Mouse (Mus musculus) small intestine, adult 2 months (tissue): Measurements from ENCODE around the gene Tpcn2. TPM values are rescaled to one million over a fixed set of nuclear protein-coding genes. Genes with fewer than 3 reads are reported as not detected.

Experiments used
- H3K27ac ChIP-seq: fragments of 200-500 bp; 2 replicates; pipeline ENCODE4 v1.5.1; 2012; ENCODE audit warnings: low read depth, low read length, control low read depth, inconsistent platforms; ENCODE audit not compliant: insufficient read depth
- H3K27me3 ChIP-seq: fragments of 200-500 bp; 2 replicates; pipeline ENCODE4 v1.6.1; 2012; ENCODE audit warnings: mild to moderate bottlenecking, moderate library complexity, low read length, inconsistent platforms; ENCODE audit not compliant: control insufficient read depth, insufficient read depth
- H3K36me3 ChIP-seq: fragments of 200-500 bp; 2 replicates; pipeline ENCODE4 v1.6.1; 2012; ENCODE audit warnings: mild to moderate bottlenecking, low read length, control low read depth, inconsistent platforms; ENCODE audit not compliant: control insufficient read depth, insufficient read depth
- H3K4me1 ChIP-seq: fragments of 200-500 bp; 2 replicates; pipeline ENCODE4 v1.6.1; 2012; ENCODE audit warnings: low read length, inconsistent platforms, mixed read lengths; ENCODE audit not compliant: control insufficient read depth, insufficient read depth, insufficient read length
- H3K4me3 ChIP-seq: fragments of 200-500 bp; 2 replicates; pipeline ENCODE4 v1.5.1; 2012; ENCODE audit warnings: low read depth, mild to moderate bottlenecking, control low read depth, inconsistent platforms, low read length, moderate library complexity
- CTCF ChIP-seq: fragments of 200-500 bp; IDR thresholded peaks from 2 replicates; pipeline ENCODE4 v1.5.1; 2012; ENCODE audit warnings: low read depth, mild to moderate bottlenecking, control low read depth, inconsistent platforms, low read length, moderate library complexity, mixed read lengths; ENCODE audit not compliant: insufficient replicate concordance, insufficient read length; ENCODE audit errors: extremely low read depth
- POLR2A ChIP-seq: fragments of 200-500 bp; IDR thresholded peaks from 2 replicates; pipeline ENCODE4 v1.6.1; 2012; ENCODE audit warnings: low read depth, mild to moderate bottlenecking, control low read depth, inconsistent platforms, low read length, moderate library complexity
- WGBS: fragments of 180-500 bp; shearing (Covaris S2); methylation state at CpG from one replicate; pipeline ENCODE4 v1.1.7; 2018; 5-methylcytosine and 5-hydroxymethylcytosine counted together
- polyA plus RNA-seq: library from polyadenylated mRNA; depleted of rRNA; stranded (reverse); fragments of >200 nt; gene quantifications from 2 replicates; pipeline ENCODE4 v1.2.3, GENCODE M21; 2012

Gene Tpcn2
- polyA plus RNA-seq, 1 experiment = 8.5 TPM

DNA sequence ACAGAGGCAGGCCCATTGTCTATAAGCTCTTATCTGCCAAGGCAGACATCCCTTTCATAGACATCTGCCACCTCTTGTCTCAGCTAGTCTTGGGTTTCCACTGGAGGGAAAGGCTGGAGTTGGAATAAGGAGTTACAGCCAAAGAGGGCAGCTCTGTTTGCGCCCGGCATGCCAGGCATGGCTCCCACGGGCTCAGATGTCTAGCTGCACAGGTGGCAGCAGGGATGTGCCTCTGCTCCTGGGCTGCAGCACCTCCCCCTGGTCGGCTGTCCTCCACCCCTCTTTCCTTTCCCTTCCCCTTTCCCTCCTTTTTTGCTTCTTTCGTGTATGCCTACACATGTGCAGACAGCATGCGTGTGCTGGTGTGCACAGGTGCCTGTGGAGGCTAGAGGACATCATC lies 91.0 kb downstream of the Tpcn2 start:
- Histone ChIP-seq H3K4me1 (no peaks in the 10 kb centered on the region), H3K4me3 (no peak overlapping the region), H3K36me3 (no peaks in the 10 kb centered on the region), H3K27me3 (no peaks in the 10 kb centered on the region), H3K27ac (no peak overlapping the region)
- TF ChIP-seq CTCF = no peak
- no peak for TF ChIP-seq POLR2A
- WGBS = 76% methylated on average over 6 of the region's 6 CpGs

DNA sequence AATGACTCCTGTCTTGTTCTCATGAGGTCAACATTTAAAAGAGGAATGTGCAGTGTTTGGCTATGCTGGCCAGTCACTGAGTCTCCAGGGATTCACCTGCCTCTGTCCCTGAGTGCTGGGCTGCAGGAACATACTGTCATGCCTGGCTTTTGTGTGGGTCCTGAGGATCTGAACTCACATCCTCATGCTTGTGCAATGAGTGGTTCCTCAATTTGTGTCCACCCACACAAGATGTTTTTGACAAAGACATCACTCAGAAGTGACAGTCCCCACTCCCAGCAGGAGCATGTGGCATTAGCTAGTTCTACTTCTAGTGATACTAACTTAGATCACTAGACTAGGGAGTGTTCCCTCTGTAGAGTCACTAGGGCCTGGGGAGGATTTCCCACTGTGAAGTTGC lies 93.3 kb downstream of the Tpcn2 start:
- H3K27me3 ChIP-seq = no peaks in the 10 kb centered on the region
- no peak for TF ChIP-seq CTCF
- no peak for TF ChIP-seq POLR2A
- no peaks in the 10 kb centered on the region for H3K36me3 ChIP-seq
- no peaks in the 10 kb centered on the region for H3K4me1 ChIP-seq
- H3K4me3 ChIP-seq = no peak overlapping the region
- H3K27ac ChIP-seq = no peak overlapping the region

DNA sequence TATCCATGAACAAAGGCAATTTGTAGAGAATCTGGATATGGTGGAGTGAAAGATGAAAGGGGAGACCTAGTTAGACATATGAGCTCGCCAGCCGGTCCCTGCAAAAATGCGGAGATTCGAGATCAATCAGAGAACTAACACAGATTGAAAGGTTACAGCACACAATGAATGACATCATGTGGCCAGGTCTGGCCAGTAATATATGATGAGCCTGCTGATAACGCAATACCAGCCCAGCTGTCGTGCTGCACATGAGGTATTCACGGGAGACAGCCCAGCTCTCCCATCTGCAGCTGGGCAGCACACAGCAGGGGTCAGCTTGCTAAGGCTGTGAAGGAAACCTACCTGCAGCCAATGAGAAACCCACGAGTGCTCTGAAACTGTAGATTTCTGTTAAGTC lies 94.5 kb downstream of the Tpcn2 start:
- no peaks in the 10 kb centered on the region for H3K27me3 ChIP-seq
- no peak overlapping the region for H3K4me3 ChIP-seq
- WGBS = 69% methylated on average over 8 of the region's 8 CpGs
- TF ChIP-seq CTCF = no peak
- TF ChIP-seq POLR2A = no peak
- no peak overlapping the region for H3K27ac ChIP-seq
- H3K4me1 ChIP-seq = no peaks in the 10 kb centered on the region
- H3K36me3 ChIP-seq = no peaks in the 10 kb centered on the region

DNA sequence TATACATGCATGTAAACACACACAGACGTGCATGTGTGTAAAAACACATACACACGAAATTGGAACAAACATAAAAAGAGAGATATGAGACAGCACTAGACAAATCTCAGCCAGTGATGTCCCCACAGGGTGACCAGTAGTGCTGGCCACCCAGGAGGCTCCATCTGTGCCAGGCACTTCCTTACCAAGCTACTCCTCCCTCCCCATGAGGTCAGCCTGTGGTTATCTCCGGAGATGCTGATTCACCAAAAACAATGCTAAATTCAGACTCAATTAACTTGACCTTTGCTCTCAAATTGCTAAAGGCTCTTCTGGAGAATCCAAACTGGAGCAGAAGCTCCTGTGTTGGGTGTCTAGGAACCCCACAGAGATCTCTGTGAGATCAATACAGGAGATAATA lies 96.0 kb downstream of the Tpcn2 start:
- WGBS = 48% methylated on average over 3 of the region's 3 CpGs
- Histone ChIP-seq H3K27me3 (no peaks in the 10 kb centered on the region), H3K4me3 (no peak overlapping the region), H3K27ac (no peak overlapping the region), H3K36me3 (no peaks in the 10 kb centered on the region), H3K4me1 (no peaks in the 10 kb centered on the region)
- no peak for TF ChIP-seq CTCF
- TF ChIP-seq POLR2A = no peak

DNA sequence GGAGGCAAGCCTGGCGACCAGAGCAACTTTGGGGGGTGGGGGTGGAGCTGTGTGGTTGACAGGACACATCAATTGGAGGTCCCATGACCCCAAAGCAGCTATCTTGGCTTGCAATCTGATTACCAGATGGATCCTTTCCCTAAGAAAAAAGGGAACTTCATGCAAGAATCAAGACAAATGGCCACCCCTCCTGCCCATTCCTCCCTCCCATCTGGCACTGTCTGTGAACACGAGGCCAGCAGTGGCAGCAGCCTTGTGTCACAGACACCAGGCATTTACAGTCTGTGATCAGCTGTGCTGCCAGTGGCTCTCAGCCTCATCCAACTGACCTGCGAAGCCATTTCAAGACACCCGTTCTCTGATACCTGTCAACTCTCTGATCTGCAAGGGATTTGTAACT lies 101.4 kb downstream of the Tpcn2 start:
- WGBS = 63% methylated on average over 4 of the region's 4 CpGs
- Histone ChIP-seq H3K27me3 (no peaks in the 10 kb centered on the region), H3K4me3 (no peak overlapping the region), H3K36me3 (no peaks in the 10 kb centered on the region), H3K27ac (no peak overlapping the region), H3K4me1 (no peaks in the 10 kb centered on the region)
- TF ChIP-seq CTCF = no peak
- no peak for TF ChIP-seq POLR2A

DNA sequence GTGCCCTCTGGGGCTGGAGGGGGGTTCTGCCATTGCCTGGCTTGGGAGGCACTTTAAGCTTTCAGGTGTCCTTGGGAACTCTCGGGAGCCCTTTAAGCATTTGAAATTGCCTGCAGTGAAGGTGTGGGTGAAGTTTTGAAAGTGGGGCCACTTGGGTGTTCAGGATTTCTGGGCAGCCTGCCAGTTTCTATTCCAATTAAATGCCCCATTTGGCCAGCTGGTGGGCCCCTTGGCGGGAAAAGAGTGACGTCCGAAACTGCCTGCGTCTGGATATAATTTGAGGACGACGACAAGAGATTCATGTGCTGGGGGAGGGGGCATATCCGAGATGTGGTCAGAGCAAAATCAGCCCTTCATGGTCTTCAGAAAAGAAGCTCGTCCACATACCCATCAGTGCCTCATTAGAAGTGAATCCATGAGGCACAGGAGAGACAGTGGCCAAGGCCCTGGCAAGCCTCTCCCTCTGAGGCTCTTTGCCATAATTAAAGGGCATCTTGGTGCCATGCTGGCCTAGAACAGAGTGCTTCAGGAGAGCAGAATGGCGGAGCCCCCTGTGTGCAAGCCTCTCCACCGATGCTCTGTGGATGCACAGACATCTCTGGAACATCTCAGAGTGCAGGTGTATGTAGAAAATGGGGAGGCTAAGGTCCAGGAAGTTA lies 102.3 kb downstream of the Tpcn2 start:
- TF ChIP-seq CTCF = no peak
- TF ChIP-seq POLR2A = no peak
- WGBS = 80% methylated on average over 11 of the region's 11 CpGs

DNA sequence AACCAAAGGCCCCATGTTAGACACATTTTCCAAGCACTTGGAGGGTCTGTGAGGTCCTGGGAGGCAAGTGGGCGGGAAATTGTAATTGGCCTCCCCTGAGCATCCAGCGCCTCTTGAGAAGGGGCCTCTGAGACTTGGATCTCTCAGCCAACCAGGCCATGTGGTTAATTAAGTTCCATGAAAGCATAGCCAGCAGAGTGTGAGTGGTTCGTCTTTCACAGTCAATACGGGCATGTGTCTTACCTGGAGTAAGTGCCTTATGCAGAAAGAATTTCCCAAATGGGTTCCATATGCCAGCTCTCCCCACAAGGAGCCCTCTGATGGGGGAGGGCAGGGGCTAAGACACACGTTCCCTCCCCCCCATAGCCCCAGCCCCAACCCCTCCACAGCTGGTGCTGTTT lies 104.1 kb downstream of the Tpcn2 start:
- TF ChIP-seq POLR2A = no peak
- no peak for TF ChIP-seq CTCF
- H3K4me3 ChIP-seq = no peak overlapping the region
- no peaks in the 10 kb centered on the region for H3K27me3 ChIP-seq
- H3K4me1 ChIP-seq = no peaks in the 10 kb centered on the region
- no peak overlapping the region for H3K27ac ChIP-seq
- whole genome bisulfite sequencing = 68% methylated on average over 5 of the region's 5 CpGs
- H3K36me3 ChIP-seq = no peaks in the 10 kb centered on the region

More for the DNA sequence above, 102.3 kb downstream of the Tpcn2 start:
- no peaks in the 10 kb centered on the region for H3K4me1 ChIP-seq
- H3K36me3 ChIP-seq = no peaks in the 10 kb centered on the region
- H3K27ac ChIP-seq = no peak overlapping the region
- H3K27me3 ChIP-seq = no peaks in the 10 kb centered on the region
- H3K4me3 ChIP-seq = no peak overlapping the region

DNA sequence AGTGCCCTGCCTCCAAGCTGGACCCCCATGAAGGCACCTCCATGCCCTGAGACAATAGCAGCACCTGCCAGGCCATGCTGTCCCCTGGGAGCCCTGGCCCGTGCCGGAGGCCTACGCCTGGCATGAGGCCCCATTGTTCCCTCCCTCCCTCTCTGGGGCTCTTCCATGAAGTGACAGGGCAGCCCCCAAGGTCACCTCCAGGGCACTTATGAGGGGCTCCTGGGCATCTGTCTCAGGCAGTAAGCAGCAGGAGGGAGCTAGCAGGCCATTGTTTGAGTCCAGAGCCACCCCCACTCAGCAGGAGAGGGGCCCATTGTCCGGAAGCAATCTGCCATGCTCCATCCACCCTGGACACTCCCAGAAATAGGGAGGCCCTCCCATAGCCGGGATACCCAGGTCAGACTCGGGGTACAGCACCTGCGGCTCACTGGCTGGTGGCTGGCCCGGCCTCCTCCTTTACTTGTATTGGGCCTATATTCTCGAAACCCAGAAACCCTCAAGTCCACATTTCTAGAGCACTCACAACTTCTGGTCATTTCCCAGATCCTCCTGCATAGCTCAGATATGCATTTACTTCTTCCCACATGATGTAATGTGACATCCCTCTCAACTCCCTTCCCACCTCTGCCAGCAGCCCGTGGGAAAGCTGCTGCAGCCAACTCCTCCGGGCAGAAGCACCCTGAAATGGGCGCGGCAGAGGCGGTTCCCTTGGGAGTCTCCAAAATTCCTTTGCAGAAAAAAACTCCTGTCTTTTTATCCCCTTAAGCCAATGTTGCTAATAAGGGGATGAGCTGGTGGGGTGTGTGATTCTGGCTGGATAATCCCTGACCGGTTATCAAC lies 106.8 kb downstream of the Tpcn2 start:
- 64% methylated on average over 15 of the region's 15 CpGs for WGBS
- no peak overlapping the region for H3K27ac ChIP-seq
- H3K27me3 ChIP-seq = no peaks in the 10 kb centered on the region
- H3K36me3 ChIP-seq = no peaks in the 10 kb centered on the region
- no peaks in the 10 kb centered on the region for H3K4me1 ChIP-seq
- no peak for TF ChIP-seq POLR2A
- no peak for TF ChIP-seq CTCF
- H3K4me3 ChIP-seq = no peak overlapping the region
